Mouse (Mus musculus) CH12.LX (cell line): Measurements from ENCODE around the gene Rnf146. TPM values are rescaled to one million over a fixed set of nuclear protein-coding genes. Genes with fewer than 3 reads are reported as not detected.
A peak's percentile ranks its signal among the peaks of the same experiment; 100 is the strongest.

ENCODE experiments used
- DNase-seq: peaks from one replicate; pipeline ENCODE4 v3.0.0-alpha.2; 2013; ENCODE audit errors: extremely low read depth
- H3K27ac ChIP-seq: 2 replicates; pipeline ENCODE4 v1.5.1; 2012; ENCODE audit warnings: low read depth, mild to moderate bottlenecking, control low read depth, moderate library complexity; ENCODE audit not compliant: insufficient read depth
- H3K27me3 ChIP-seq: replicated peaks from 2 replicates; pipeline ENCODE3; 2012; ENCODE audit warnings: inconsistent platforms
- H3K36me3 ChIP-seq, 2 experiments: replicated peaks in 1 of 2; 2 replicates each; pipeline versions ENCODE3 to v1.6.1; 2012; ENCODE audit warnings: inconsistent platforms in 1 of 2, low read length in 1 of 2, mild to moderate bottlenecking in 1 of 2, mixed read lengths in 1 of 2, moderate library complexity in 1 of 2; ENCODE audit not compliant: control insufficient read depth in 1 of 2, insufficient read depth in 1 of 2
- H3K4me1 ChIP-seq, 2 experiments: 2 replicates each; pipeline ENCODE4 v1.6.1; 2012; ENCODE audit warnings: inconsistent platforms in 1 of 2, moderate library complexity in 1 of 2; ENCODE audit not compliant: insufficient read depth in 2 of 2, control insufficient read depth in 1 of 2
- H3K4me2 ChIP-seq: 2 replicates; pipeline ENCODE4 v1.6.1; 2012; ENCODE audit warnings: low read depth, mild to moderate bottlenecking, control low read depth; ENCODE audit not compliant: poor library complexity, insufficient read depth, severe bottlenecking
- H3K4me3 ChIP-seq, 3 experiments: fragments of 150-350 bp in 1 of 3; sonication (generic) in 1 of 3; replicated peaks in 1 of 3; 2 replicates each; pipeline versions ENCODE3 to v1.5.1; 2011 to 2012; ENCODE audit warnings: low read depth in 2 of 3, low read length in 2 of 3, mild to moderate bottlenecking in 2 of 3, moderate library complexity in 2 of 3, control low read depth in 1 of 3, improper control_type of control experiment in 1 of 3, inconsistent platforms in 1 of 3, mixed read lengths in 1 of 3; ENCODE audit not compliant: poor library complexity in 1 of 3
- H3K79me2 ChIP-seq: replicated peaks from 2 replicates; pipeline ENCODE4 v1.6.1; 2012; ENCODE audit warnings: mild to moderate bottlenecking, moderate library complexity; ENCODE audit not compliant: control insufficient read depth, poor library complexity, insufficient read depth, severe bottlenecking; ENCODE audit errors: extremely low read depth
- H3K9ac ChIP-seq: 2 replicates; pipeline ENCODE4 v1.6.1; 2012; ENCODE audit warnings: low read depth, mild to moderate bottlenecking, control low read depth, moderate library complexity; ENCODE audit not compliant: insufficient read depth
- H3K9me3 ChIP-seq: replicated peaks from 2 replicates; pipeline ENCODE3; 2012; ENCODE audit warnings: low read length, inconsistent platforms, mixed read lengths
- CHD1 ChIP-seq: IDR thresholded peaks from 2 replicates; pipeline ENCODE4 v1.6.1; 2012; ENCODE audit warnings: low read depth, low read length, improper control_type of control experiment, inconsistent platforms
- CTCF ChIP-seq, 2 experiments: IDR thresholded peaks in 1 of 2; conservative IDR thresholded peaks in 1 of 2; 2 replicates each; pipeline ENCODE4 v1.5.1; 2011 to 2012; ENCODE audit warnings: low read depth in 2 of 2, low read length in 2 of 2, improper control_type of control experiment in 1 of 2, inconsistent platforms in 1 of 2, mild to moderate bottlenecking in 1 of 2, moderate library complexity in 1 of 2
- E2F4 ChIP-seq: IDR thresholded peaks from 2 replicates; pipeline ENCODE4 v1.6.1; 2011; ENCODE audit warnings: low read depth, low read length, improper control_type of control experiment; ENCODE audit not compliant: insufficient replicate concordance
- ELF1 ChIP-seq: IDR thresholded peaks from 2 replicates; pipeline ENCODE4 v1.6.1; 2014; ENCODE audit warnings: low read depth, mild to moderate bottlenecking, inconsistent platforms, low read length, improper control_type of control experiment
- EP300 ChIP-seq: IDR thresholded peaks from 2 replicates; pipeline ENCODE4 v1.6.1; 2011; ENCODE audit warnings: low read length, improper control_type of control experiment
- ETS1 ChIP-seq: conservative IDR thresholded peaks from 2 replicates; pipeline ENCODE4 v1.6.1; 2012; ENCODE audit warnings: low read depth, mild to moderate bottlenecking, inconsistent platforms, low read length, improper control_type of control experiment, moderate library complexity
- GABPA ChIP-seq: IDR thresholded peaks from 2 replicates; pipeline ENCODE4 v1.6.1; 2012; ENCODE audit warnings: low read depth, low read length, improper control_type of control experiment, inconsistent platforms; ENCODE audit not compliant: insufficient replicate concordance
- HCFC1 ChIP-seq: IDR thresholded peaks from 2 replicates; pipeline ENCODE4 v1.6.1; 2012; ENCODE audit warnings: low read depth, mild to moderate bottlenecking, inconsistent platforms, low read length, improper control_type of control experiment
- IRF4 ChIP-seq: IDR thresholded peaks from 2 replicates; pipeline ENCODE4 v1.6.1; 2014; ENCODE audit warnings: low read depth, mild to moderate bottlenecking, inconsistent platforms, low read length, improper control_type of control experiment
- JUN ChIP-seq: IDR thresholded peaks from 2 replicates; pipeline ENCODE4 v1.6.1; 2011; ENCODE audit warnings: low read depth, mild to moderate bottlenecking, low read length, improper control_type of control experiment, moderate library complexity; ENCODE audit not compliant: insufficient read depth
- KAT2A ChIP-seq: IDR thresholded peaks from 2 replicates; pipeline ENCODE4 v1.6.1; 2012; ENCODE audit warnings: low read length, improper control_type of control experiment, inconsistent platforms; ENCODE audit not compliant: insufficient replicate concordance
- MAFK ChIP-seq: IDR thresholded peaks from 2 replicates; pipeline ENCODE4 v1.6.1; 2011; ENCODE audit warnings: low read length, improper control_type of control experiment; ENCODE audit not compliant: insufficient replicate concordance
- MAX ChIP-seq: IDR thresholded peaks from 2 replicates; pipeline ENCODE4 v1.6.1; 2011; ENCODE audit warnings: low read length, improper control_type of control experiment
- MAZ ChIP-seq: IDR thresholded peaks from 2 replicates; pipeline ENCODE4 v1.6.1; 2012; ENCODE audit warnings: low read depth, mild to moderate bottlenecking, inconsistent platforms, low read length, improper control_type of control experiment, moderate library complexity
- MEF2A ChIP-seq: IDR thresholded peaks from 2 replicates; pipeline ENCODE4 v1.6.1; 2014; ENCODE audit warnings: low read depth, mild to moderate bottlenecking, inconsistent platforms, low read length, improper control_type of control experiment, borderline replicate concordance
- MXI1 ChIP-seq: IDR thresholded peaks from 2 replicates; pipeline ENCODE4 v1.6.1; 2011; ENCODE audit warnings: mild to moderate bottlenecking, low read depth, low read length, improper control_type of control experiment
- MYC ChIP-seq: IDR thresholded peaks from 2 replicates; pipeline ENCODE4 v1.6.1; 2011; ENCODE audit warnings: low read depth, mild to moderate bottlenecking, improper control_type of control experiment, low read length
- NELFE ChIP-seq: IDR thresholded peaks from 2 replicates; pipeline ENCODE4 v1.6.1; 2011; ENCODE audit warnings: low read depth, low read length, improper control_type of control experiment
- NRF1 ChIP-seq: IDR thresholded peaks from 2 replicates; pipeline ENCODE4 v1.6.1; 2014; ENCODE audit warnings: low read depth, mild to moderate bottlenecking, inconsistent platforms, low read length, improper control_type of control experiment, moderate library complexity
- POLR2A ChIP-seq: IDR thresholded peaks from 2 replicates; pipeline ENCODE4 v1.6.1; 2011; ENCODE audit warnings: low read depth, mild to moderate bottlenecking, improper control_type of control experiment, low read length
- POLR2AphosphoS2 ChIP-seq: IDR thresholded peaks from 2 replicates; pipeline ENCODE4 v1.6.1; 2011; ENCODE audit warnings: low read depth, low read length, improper control_type of control experiment
- RAD21 ChIP-seq: IDR thresholded peaks from 2 replicates; pipeline ENCODE4 v1.6.1; 2011; ENCODE audit warnings: low read depth, mild to moderate bottlenecking, low read length, improper control_type of control experiment, moderate library complexity
- RCOR1 ChIP-seq: conservative IDR thresholded peaks from 2 replicates; pipeline ENCODE4 v1.6.1; 2012; ENCODE audit warnings: low read depth, mild to moderate bottlenecking, inconsistent platforms, low read length, improper control_type of control experiment
- SIN3A ChIP-seq: IDR thresholded peaks from 2 replicates; pipeline ENCODE4 v1.6.1; 2012; ENCODE audit warnings: low read length, improper control_type of control experiment, inconsistent platforms
- SMC3 ChIP-seq: IDR thresholded peaks from 2 replicates; pipeline ENCODE4 v1.6.1; 2011; ENCODE audit warnings: low read depth, low read length, improper control_type of control experiment
- TBP ChIP-seq: conservative IDR thresholded peaks from 2 replicates; pipeline ENCODE4 v1.6.1; 2011; ENCODE audit warnings: low read depth, low read length, improper control_type of control experiment
- TCF12 ChIP-seq: IDR thresholded peaks from 2 replicates; pipeline ENCODE4 v1.6.1; 2014; ENCODE audit warnings: low read depth, mild to moderate bottlenecking, inconsistent platforms, low read length, improper control_type of control experiment
- UBTF ChIP-seq: IDR thresholded peaks from 2 replicates; pipeline ENCODE4 v1.6.1; 2012; ENCODE audit warnings: low read depth, mild to moderate bottlenecking, inconsistent platforms, low read length, improper control_type of control experiment, moderate library complexity
- USF2 ChIP-seq: conservative IDR thresholded peaks from 2 replicates; pipeline ENCODE4 v1.6.1; 2011; ENCODE audit warnings: low read depth, low read length, improper control_type of control experiment
- ZKSCAN1 ChIP-seq: IDR thresholded peaks from 2 replicates; pipeline ENCODE4 v1.6.1; 2012; ENCODE audit warnings: low read depth, inconsistent platforms, low read length, improper control_type of control experiment, borderline replicate concordance
- ZMIZ1 ChIP-seq: IDR thresholded peaks from 2 replicates; pipeline ENCODE4 v1.6.1; 2012; ENCODE audit warnings: low read depth, mild to moderate bottlenecking, inconsistent platforms, low read length, improper control_type of control experiment
- ZNF384 ChIP-seq: IDR thresholded peaks from 2 replicates; pipeline ENCODE4 v1.6.1; 2012; ENCODE audit warnings: low read depth, low read length, improper control_type of control experiment, inconsistent platforms
- dilution Hi-C: fragments of 300-500 bp; cut with MboI; formaldehyde crosslinking; loops from 2 replicates; pipeline ENCODE4 v1.14.3; 2020; ENCODE audit warnings: low sequenced_read_pairs; ENCODE audit not compliant: extremely low pct_unique_long_range_greater_than_20kb, extremely low pct_ligation_motif_present
- in situ Hi-C: fragments of 300-500 bp; cut with MboI; formaldehyde crosslinking; loops from 3 replicates; pipeline ENCODE4 v1.14.3; 2019; ENCODE audit warnings: low sequenced_read_pairs, low pct_ligation_motif_present, low pct_unique_long_range_greater_than_20kb, mixed read lengths
- polyA plus RNA-seq: library from polyadenylated mRNA; unstranded; fragments of >175 nt; gene quantifications from 2 replicates; pipeline ENCODE4 v1.2.1, GENCODE M21; 2012; ENCODE audit warnings: low read depth; ENCODE audit not compliant: insufficient read length
- total RNA-seq, 2 experiments: library from RNA; depleted of rRNA; stranded (reverse); fragments of 300-350 nt in 1 of 2; fragments of >200 nt in 1 of 2; gene quantifications; 2 replicates each; pipeline ENCODE4 v1.2.3; 2012 to 2014

Rnf146 gene
- total and polyA plus RNA-seq, 3 experiments: 20.8 to 32.1 (median 24.5) TPM

DNA sequence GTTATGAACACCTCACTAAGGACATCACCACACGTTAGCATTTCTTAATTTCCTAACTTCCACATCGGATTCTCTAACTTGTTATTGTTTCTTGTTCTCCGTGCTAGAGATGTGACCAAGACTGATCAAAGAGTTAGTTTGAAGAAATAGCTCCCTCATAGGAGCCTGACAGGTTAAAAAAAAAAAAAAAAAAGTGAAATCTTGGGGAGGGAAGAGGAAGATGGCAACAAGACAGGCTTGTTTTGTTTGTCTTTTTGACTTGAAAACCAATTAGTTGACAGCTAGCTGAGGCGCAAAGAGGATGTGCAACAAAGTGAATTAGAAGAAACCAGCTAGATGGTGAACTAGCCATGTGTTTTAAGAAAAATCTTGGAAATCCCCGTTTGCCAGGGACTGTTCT is 48.3 kb downstream of the Rnf146 start:
- Histone ChIP-seq H3K9me3 (no peaks in the 10 kb centered on the region), H3K4me3 (peak overlapping the region; percentile 64 to 79 (median 71))
- in situ Hi-C loops: no loop called here

DNA sequence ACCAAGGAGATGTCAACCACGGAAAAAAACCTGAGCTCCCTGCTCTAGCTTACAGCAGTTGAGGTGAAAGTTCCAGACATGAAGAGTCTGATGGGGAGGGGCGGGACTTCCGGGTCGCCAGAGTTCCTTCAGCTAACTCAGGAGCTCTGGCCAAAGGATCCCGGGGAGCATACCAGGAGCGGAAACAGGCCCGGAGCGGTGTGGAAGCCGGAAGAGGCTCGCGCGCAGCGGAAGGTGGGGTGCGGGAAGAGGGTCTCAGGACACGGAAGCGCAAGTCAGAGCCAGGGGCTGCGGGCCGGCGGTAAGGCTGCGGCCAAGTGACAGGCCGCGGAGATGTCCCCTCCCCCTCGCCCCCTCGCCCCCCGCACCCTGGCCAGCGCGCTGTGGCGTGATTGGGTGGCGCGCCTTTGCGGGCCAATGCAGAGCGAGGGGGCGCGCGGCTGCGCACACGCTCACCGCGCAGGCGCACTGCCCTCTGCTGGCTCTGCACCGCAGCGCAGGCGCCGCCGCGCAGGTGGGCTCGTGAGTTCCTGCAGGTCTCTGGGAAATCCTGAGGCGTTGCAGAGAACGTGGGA is 49.1 kb downstream of the Rnf146 start, which contains the start of gene Echdc1:
TSS of gene Echdc1 (plus strand) at position 103 of the 575 bp plus-strand sequence.
- H3K27ac ChIP-seq: peak within 1 kb of the TSS; percentile 43; the same call in 1 of the 2 replicates
- no peaks in the 10 kb centered on the region for H3K9me3 ChIP-seq
- in situ Hi-C loops (no loop called here), dilution Hi-C loops (no loop called here)
- H3K4me1 ChIP-seq: peaks cover 0 to 26% of the 10 kb centered on the region in 2 experiments; a peak in 2 of 4 replicates
- peaks cover 0 to 12% of the 10 kb centered on the region in 2 experiments for H3K36me3 ChIP-seq
- H3K9ac ChIP-seq: peak within 1 kb of the TSS; percentile 90
- H3K27me3 ChIP-seq: no peaks in the 10 kb centered on the region
- peak within 1 kb of the TSS; percentile 81 for H3K4me2 ChIP-seq
- peak within 1 kb of the TSS; percentile 71 to 80 (median 79) for H3K4me3 ChIP-seq
- peak; percentile 80 for DNase-seq
- peaks cover 5% of the 10 kb centered on the region for H3K79me2 ChIP-seq
- TF ChIP-seq MEF2A (peak; percentile 15; the same call in 1 of the 2 replicates), RAD21 (peak; percentile 5), TBP (0 out of 2 replicates have a peak, but pooled peaks have one; percentile 30), NELFE (peak; percentile 77), CHD1 (no peak), MXI1 (peak; percentile 45; the same call in 1 of the 2 replicates), UBTF (no peak), CTCF (conservative IDR thresholded peaks at IDR 0.05 in 1 of 2, IDR thresholded peaks at IDR 0.05 in 1 of 2; ENCODE audit: low read depth in 2 of 2, low read length in 2 of 2) (peak; percentile 18 to 72; a peak in 3 of 4 replicates), POLR2A (peak; percentile 76), ELF1 (peak; percentile 92), E2F4 (no peak), MYC (no peak), ZMIZ1 (peak; percentile 66; the same call in 1 of the 2 replicates), NRF1 (peak; percentile 91), MAX (no peak; the same call in 1 of the 2 replicates), MAZ (no peak), ZNF384 (no peak), TCF12 (peak; percentile 78), ZKSCAN1 (no peak), JUN (no peak), ETS1 (no peak; the same call in 1 of the 2 replicates), IRF4 (peak; percentile 10; the same call in 1 of the 2 replicates), POLR2AphosphoS2 (no peak), KAT2A (0 out of 2 replicates have a peak, but pooled peaks have one; percentile 23)

More for the DNA sequence above, 48.3 kb downstream of the Rnf146 start:
- no peak overlapping the region for H3K27ac ChIP-seq
- H3K27me3 ChIP-seq: no peaks in the 10 kb centered on the region
- dilution Hi-C loops: no loop called here
- TF ChIP-seq SMC3 (no peak), RCOR1 (no peak), EP300 (no peak; the same call in 1 of the 2 replicates), HCFC1 (no peak), ZNF384 (peak; percentile 62), E2F4 (no peak), CHD1 (no peak), USF2 (no peak), GABPA (no peak), ETS1 (no peak), SIN3A (peak; percentile 48; the same call in 1 of the 2 replicates), ELF1 (no peak), MYC (no peak), UBTF (no peak), MEF2A (0 out of 2 replicates have a peak, but pooled peaks have one; percentile 12), MAFK (no peak), TCF12 (no peak), POLR2A (no peak)
- H3K4me2 ChIP-seq: peak overlapping the region; percentile 67
- peaks cover 0 to 17% of the 10 kb centered on the region in 2 experiments for H3K36me3 ChIP-seq
- H3K9ac ChIP-seq: peak overlapping the region; percentile 90
- peak; percentile 16 for DNase-seq
- peaks cover 5% of the 10 kb centered on the region for H3K79me2 ChIP-seq
- H3K4me1 ChIP-seq: peaks cover 0 to 26% of the 10 kb centered on the region in 2 experiments; a peak in 2 of 4 replicates
